27 mouse cellular contexts compared by ENCODE assay signal in genomic region chr15:79208211-79208610, GRCm38 (mm10). TPM values are rescaled to one million over a fixed set of nuclear protein-coding genes. Genes with fewer than 3 reads are reported as not detected.
A peak's percentile ranks its signal among the peaks of the same experiment; 100 is the strongest.
DNase-seq lines count a peak whose midpoint lies in the region; ATAC-seq and TF ChIP-seq lines count a peak whose summit lies in the region.
"Had no signal": no experiment of that assay in that cellular context is flagged by ENCODE, and none has a peak within 500 bp of the region (broad histone marks: within the 10 kb centered on the region; RNA-seq: fewer than 3 reads in every experiment).

No protein-coding gene starts in this region.

- intact Hi-C loops in heart, postnatal 10 days (cut with DNase I): no loop called here

- no peaks in the 10 kb centered on the region for H3K79me2 ChIP-seq in C2C12 (ENCODE audit: control insufficient read depth, insufficient read depth)

- no peak overlapping the region for H3K27ac ChIP-seq in heart, embryonic 10.5 days
- H3K27ac ChIP-seq: embryonic facial prominence, embryonic 13.5 days; forebrain, embryonic 13.5 days; heart, embryonic 15.5 days; kidney, embryonic 15.5 days; limb, embryonic 13.5 days; liver, embryonic 12.5 days; stomach, embryonic 15.5 days had no signal

- H3K36me3 ChIP-seq in heart, embryonic 10.5 days: no peaks in the 10 kb centered on the region
- no peaks in the 10 kb centered on the region for H3K36me3 ChIP-seq in C2C12 (ENCODE audit: control insufficient read depth, insufficient read depth)
- H3K36me3 ChIP-seq: embryonic facial prominence, embryonic 13.5 days; heart, embryonic 15.5 days; kidney, embryonic 15.5 days; limb, embryonic 13.5 days; liver, embryonic 12.5 days; stomach, embryonic 15.5 days had no signal

- H3ac ChIP-seq in C2C12 (ENCODE audit: control insufficient read depth, insufficient read length, low read depth): no peak overlapping the region

- no peak overlapping the region for H3K4me3 ChIP-seq in heart, embryonic 10.5 days
- no peak overlapping the region for H3K4me3 ChIP-seq in C2C12 (ENCODE audit: insufficient read depth, poor library complexity, severe bottlenecking)
- H3K4me3 ChIP-seq: embryonic facial prominence, embryonic 13.5 days; forebrain, embryonic 13.5 days; heart, embryonic 15.5 days; kidney, embryonic 15.5 days; limb, embryonic 13.5 days; liver, embryonic 12.5 days; stomach, embryonic 15.5 days had no signal

- peaks cover 39% of the 10 kb centered on the region for H3K4me1 ChIP-seq in heart, embryonic 10.5 days
- H3K4me1 ChIP-seq: forebrain, embryonic 13.5 days; limb, embryonic 13.5 days; liver, embryonic 12.5 days had no signal

- ATAC-seq in erythroid progenitor cell, adult 5-6 weeks (replicated peaks; ENCODE audit: low FRiP score, poor library complexity, severe bottlenecking): no peak
- ATAC-seq: forebrain, embryonic 13.5 days; liver, embryonic 12.5 days; Patski had no signal

- peaks cover 16% of the 10 kb centered on the region; the same call in 1 of the 2 replicates for H3K27me3 ChIP-seq in heart, embryonic 10.5 days (ENCODE audit: insufficient read depth, poor library complexity, severe bottlenecking)
- H3K27me3 ChIP-seq in C2C12 (ENCODE audit: control insufficient read depth, insufficient read depth, insufficient read length): peaks cover 78% of the 10 kb centered on the region
- H3K27me3 ChIP-seq: embryonic facial prominence, embryonic 13.5 days; forebrain, embryonic 13.5 days; kidney, embryonic 15.5 days; limb, embryonic 13.5 days; stomach, embryonic 15.5 days had no signal

- TF ChIP-seq CTCF in C2C12 (IDR thresholded peaks at IDR 0.05; ENCODE audit: control insufficient read depth, insufficient read depth, insufficient read length): no peak

- 73% methylated on average over 6 of the region's 6 CpGs for WGBS in heart, embryonic 10.5 days

- no peaks in the 10 kb centered on the region for H3K79me3 ChIP-seq in C2C12 (ENCODE audit: low read depth)

- H3K9me3 ChIP-seq in heart, embryonic 10.5 days: no peaks in the 10 kb centered on the region
- H3K9me3 ChIP-seq: embryonic facial prominence, embryonic 13.5 days; forebrain, embryonic 13.5 days; heart, embryonic 15.5 days; kidney, embryonic 15.5 days; limb, embryonic 13.5 days; liver, embryonic 12.5 days; stomach, embryonic 15.5 days had no signal

- DNase-seq in adrenal gland, adult (ENCODE audit: inconsistent age in 2 of 2, low spot score in 1 of 2): peak; percentile 87 to 89
- no peak for DNase-seq in adrenal gland, postnatal 25 days
- peak; percentile 42 to 50 for DNase-seq in heart, postnatal 10 days
- DNase-seq in heart, embryonic 10.5 days (ENCODE audit: low spot score): no peak
- peak; percentile 68 to 69 for DNase-seq in adrenal gland, postnatal 36 days
- no peak for DNase-seq in spleen, adult 18-20 months
- DNase-seq: cerebellum, adult 2 months; cerebellum, postnatal 25 days; kidney, adult 11 months; kidney, postnatal 36 days; layer of hippocampus, adult 9-11 months; lung, adult 18-20 months; lung, postnatal 10 days had no signal

TF ChIP-seq in C2C12, 6 proteins besides CTCF, POLR2A, EP300 and RAD21:
- TF ChIP-seq MYOD1 (IDR thresholded peaks at IDR 0.05; ENCODE audit: control insufficient read depth, insufficient read length, low read depth): peak; percentile 30
- TF ChIP-seq FOSL1 (IDR thresholded peaks at IDR 0.05; ENCODE audit: insufficient read depth, low read length, poor library complexity, severe bottlenecking): no peak

RNA-seq across cellular contexts. Expression of gene Pick1, which starts 20.8 kb away (rescaled TPM):
- total RNA-seq in adrenal gland, postnatal 25 days (2021): 20.8 and 26.1 TPM in 2 replicates
- 10 to 100 TPM; 25.1 to 25.8 TPM for total RNA-seq in heart, postnatal 10 days (2021)
- polyA plus RNA-seq in heart, embryonic 10.5 days (2016; fragmentation: Nextera tagmentation; extraction: Ambion mirVana): 41.0 and 41.3 TPM in 2 replicates
- polyA plus RNA-seq in C2C12 (2012; fragmentation: generic; extraction: Trizol): 15.3 TPM
- 10 to 100 TPM; 17.7 to 18.1 TPM for total RNA-seq in adrenal gland, postnatal 36 days (2021)
- 2.9 and 3.4 TPM in 2 replicates for total RNA-seq in erythroid progenitor cell, adult 5-6 weeks (2015; ENCODE audit: low replicate concordance)
- total RNA-seq in erythroid progenitor cell, adult 5-6 weeks (2017; ENCODE audit: low replicate concordance): 1.9 TPM in 1 of 2 replicates, not detected in the other

RNA-seq across cellular contexts. Expression of gene Gm49486, which starts 21.0 kb away (rescaled TPM):
- total RNA-seq in adrenal gland, postnatal 25 days (2021): not detected in 2 replicates
- 1 to 10 TPM; 1.0 to 1.1 TPM for total RNA-seq in heart, postnatal 10 days (2021)
- polyA plus RNA-seq in heart, embryonic 10.5 days (2016; fragmentation: Nextera tagmentation; extraction: Ambion mirVana): 0.16 and 0.39 TPM in 2 replicates
- polyA plus RNA-seq in C2C12 (2012; fragmentation: generic; extraction: Trizol): 0.01 TPM
- total RNA-seq in adrenal gland, postnatal 36 days (2021): under 1 TPM in 1 of 2 experiments, not detected in 1; 0.13 TPM
- not detected in 2 replicates for total RNA-seq in erythroid progenitor cell, adult 5-6 weeks (2015; ENCODE audit: low replicate concordance)
- not detected in 2 replicates for total RNA-seq in erythroid progenitor cell, adult 5-6 weeks (2017; ENCODE audit: low replicate concordance)
- total RNA-seq: hematopoietic stem cell, adult 5-6 weeks had no signal
- polyA plus RNA-seq: erythroblast, embryonic 14.5 days had no signal

RNA-seq across cellular contexts. Expression of gene Sox10, which starts 43.2 kb away (rescaled TPM):
- total RNA-seq in adrenal gland, postnatal 25 days (2021): 0.95 and 2.1 TPM in 2 replicates
- 1 to 10 TPM; 1.6 to 2.4 TPM for total RNA-seq in heart, postnatal 10 days (2021)
- 0.34 and 1.6 TPM in 2 replicates for polyA plus RNA-seq in heart, embryonic 10.5 days (2016; fragmentation: Nextera tagmentation; extraction: Ambion mirVana)
- not detected for polyA plus RNA-seq in C2C12 (2012; fragmentation: generic; extraction: Trizol)
- total RNA-seq in adrenal gland, postnatal 36 days (2021): 1 to 10 TPM; 1.3 to 1.8 TPM
- not detected in 2 replicates for total RNA-seq in erythroid progenitor cell, adult 5-6 weeks (2015; ENCODE audit: low replicate concordance)
- total RNA-seq in erythroid progenitor cell, adult 5-6 weeks (2017; ENCODE audit: low replicate concordance): not detected in 2 replicates
- total RNA-seq: hematopoietic stem cell, adult 5-6 weeks had no signal
- polyA plus RNA-seq: erythroblast, embryonic 14.5 days; Patski had no signal

RNA-seq across cellular contexts. Expression of gene Slc16a8, which starts 46.4 kb away (rescaled TPM):
- total RNA-seq in adrenal gland, postnatal 25 days (2021): not detected in 2 replicates
- under 1 TPM; 0.15 to 0.24 TPM for total RNA-seq in heart, postnatal 10 days (2021)
- 0.15 and 0.26 TPM in 2 replicates for polyA plus RNA-seq in heart, embryonic 10.5 days (2016; fragmentation: Nextera tagmentation; extraction: Ambion mirVana)
- polyA plus RNA-seq in C2C12 (2012; fragmentation: generic; extraction: Trizol): 0.11 TPM
- not detected for total RNA-seq in adrenal gland, postnatal 36 days (2021)
- total RNA-seq in erythroid progenitor cell, adult 5-6 weeks (2015; ENCODE audit: low replicate concordance): not detected in 2 replicates
- not detected in 2 replicates for total RNA-seq in erythroid progenitor cell, adult 5-6 weeks (2017; ENCODE audit: low replicate concordance)
- total RNA-seq: hematopoietic stem cell, adult 5-6 weeks; left cerebral cortex, adult 18-20 months had no signal
- polyA plus RNA-seq: erythroblast, embryonic 14.5 days; liver, embryonic 12.5 days; neural tube, embryonic 11.5 days had no signal

Comparison
In these comparisons a context has a peak if more than half of its experiments do, and no peak if none do; other contexts are left out.
1. DNase-seq: peak in adrenal gland, adult (2 of 2), heart, postnatal 10 days (2 of 2) and adrenal gland, postnatal 36 days (2 of 2); none in adrenal gland, postnatal 25 days (single experiment), heart, embryonic 10.5 days (single experiment) and spleen, adult 18-20 months (0 of 2).